Mouse (Mus musculus): ENCODE results near the gene Stk25. TPM values are rescaled to one million over a fixed set of nuclear protein-coding genes. Genes with fewer than 3 reads are reported as not detected.
A peak's percentile ranks its signal among the peaks of the same experiment; 100 is the strongest.

Gene Stk25
- polyA plus RNA-seq, 1 experiment from 2014 or later = 310 TPM

GRCm38 (mm10) chr1:93689901-93690496 is 31.5 kb upstream of the Stk25 start:
- H3K27me3 ChIP-seq = no peaks in the 10 kb centered on the region
- no peak overlapping the region for H3K4me3 ChIP-seq
- no peak overlapping the region for H3K27ac ChIP-seq (replicated peaks)
- WGBS = 81% methylated on average over 7 of the region's 7 CpGs
- H3K36me3 ChIP-seq = peaks cover 17% of the 10 kb centered on the region
- no peaks in the 10 kb centered on the region for H3K9me3 ChIP-seq
- H3K4me1 ChIP-seq (replicated peaks) = peaks cover 20% of the 10 kb centered on the region
- no peak overlapping the region for H3K4me2 ChIP-seq
- no peak for ATAC-seq (ENCODE audit: low read depth)
- H3K9ac ChIP-seq = no peak overlapping the region

DNA sequence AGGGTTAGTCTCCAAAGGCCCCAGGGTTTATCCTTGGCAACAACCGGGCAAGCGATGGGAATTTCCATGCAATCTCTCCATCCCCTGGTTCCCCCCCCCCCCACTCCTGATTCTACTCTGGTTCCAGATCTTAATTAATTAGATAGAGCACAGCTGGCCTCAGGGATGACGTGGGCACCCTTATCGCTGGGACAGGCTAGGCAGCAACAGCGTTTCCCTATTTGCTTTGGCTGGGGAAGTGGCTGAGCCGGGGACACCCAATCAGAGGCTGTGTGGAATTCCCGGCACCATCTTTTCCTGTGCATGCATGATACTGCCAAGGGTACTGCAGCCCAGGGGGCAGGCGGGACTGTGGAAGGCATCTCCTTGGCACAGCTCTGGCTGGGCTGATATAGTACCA is 29.7 kb upstream of the Stk25 start:
- Histone ChIP-seq H3K4me2 (no peak overlapping the region), H3K27ac (replicated peaks) (no peak overlapping the region)
- no peak for ATAC-seq (ENCODE audit: low read depth)

GRCm38 (mm10) chr1:93686961-93687320 is 28.5 kb upstream of the Stk25 start:
- Histone ChIP-seq H3K4me2 (peak overlapping the region; percentile 69), H3K27ac (replicated peaks) (peak overlapping the region; percentile 75), H3K4me3 (peak overlapping the region; percentile 63), H3K36me3 (peaks cover 8% of the 10 kb centered on the region), H3K9ac (peak overlapping the region; percentile 74), H3K4me1 (replicated peaks) (peaks cover 20% of the 10 kb centered on the region), H3K27me3 (peaks cover 15% of the 10 kb centered on the region), H3K9me3 (no peaks in the 10 kb centered on the region)
- no peak for ATAC-seq (ENCODE audit: low read depth)
- 15% methylated on average over 3 of the region's 3 CpGs for WGBS

More for the DNA sequence above, 29.7 kb upstream of the Stk25 start:
- H3K27me3 ChIP-seq = peaks cover 15% of the 10 kb centered on the region
- WGBS = 61% methylated on average over 8 of the region's 8 CpGs
- peaks cover 20% of the 10 kb centered on the region for H3K4me1 ChIP-seq (replicated peaks)
- peaks cover 13% of the 10 kb centered on the region for H3K36me3 ChIP-seq
- H3K9me3 ChIP-seq = no peaks in the 10 kb centered on the region
- no peak overlapping the region for H3K9ac ChIP-seq
- no peak overlapping the region for H3K4me3 ChIP-seq

DNA sequence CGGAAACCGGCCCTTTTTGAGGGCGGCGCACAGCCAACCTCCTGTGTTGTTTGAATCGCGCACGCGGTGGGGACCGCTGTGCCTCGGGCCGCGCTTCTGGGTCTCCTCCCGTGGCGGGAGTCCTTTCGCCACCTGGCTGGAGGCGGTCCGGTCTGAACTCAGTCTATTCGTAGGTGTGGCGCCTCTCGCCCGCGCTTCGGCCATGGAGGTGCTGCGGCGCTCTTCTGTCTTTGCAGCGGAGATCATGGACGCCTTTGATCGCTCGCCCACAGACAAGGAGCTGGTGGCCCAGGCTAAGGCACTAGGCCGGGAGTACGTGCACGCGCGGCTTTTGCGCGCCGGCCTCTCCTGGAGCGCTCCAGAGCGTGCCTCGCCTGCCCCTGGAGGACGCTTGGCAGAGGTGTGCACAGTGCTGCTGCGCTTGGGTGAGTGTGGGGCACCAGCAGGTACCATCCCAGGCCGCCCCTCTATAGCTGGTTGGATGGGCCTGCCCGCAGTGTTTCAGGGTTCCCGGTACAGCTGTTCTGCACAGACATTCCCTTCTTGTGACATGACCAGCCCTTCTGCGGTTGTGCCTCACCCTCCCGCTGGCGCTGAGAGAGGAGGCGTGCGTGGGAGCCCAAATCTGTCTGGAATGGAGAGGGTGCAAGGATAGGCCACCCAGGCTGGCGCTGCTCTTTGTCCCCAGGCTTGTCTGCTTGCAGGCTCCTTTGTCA is 27.9 kb upstream of the Stk25 start:
- H3K4me2 ChIP-seq = peak overlapping the region; percentile 69
- peaks cover 8% of the 10 kb centered on the region for H3K36me3 ChIP-seq
- H3K27ac ChIP-seq (replicated peaks) = peak overlapping the region; percentile 75
- no peaks in the 10 kb centered on the region for H3K9me3 ChIP-seq
- peak overlapping the region; percentile 63 for H3K4me3 ChIP-seq
- ATAC-seq (ENCODE audit: low read depth) = peak; percentile 90
- peaks cover 20% of the 10 kb centered on the region for H3K4me1 ChIP-seq (replicated peaks)
- peaks cover 15% of the 10 kb centered on the region for H3K27me3 ChIP-seq
- H3K9ac ChIP-seq = peak overlapping the region; percentile 74
- under 1% methylated on average over 51 of the region's 51 CpGs for WGBS

DNA sequence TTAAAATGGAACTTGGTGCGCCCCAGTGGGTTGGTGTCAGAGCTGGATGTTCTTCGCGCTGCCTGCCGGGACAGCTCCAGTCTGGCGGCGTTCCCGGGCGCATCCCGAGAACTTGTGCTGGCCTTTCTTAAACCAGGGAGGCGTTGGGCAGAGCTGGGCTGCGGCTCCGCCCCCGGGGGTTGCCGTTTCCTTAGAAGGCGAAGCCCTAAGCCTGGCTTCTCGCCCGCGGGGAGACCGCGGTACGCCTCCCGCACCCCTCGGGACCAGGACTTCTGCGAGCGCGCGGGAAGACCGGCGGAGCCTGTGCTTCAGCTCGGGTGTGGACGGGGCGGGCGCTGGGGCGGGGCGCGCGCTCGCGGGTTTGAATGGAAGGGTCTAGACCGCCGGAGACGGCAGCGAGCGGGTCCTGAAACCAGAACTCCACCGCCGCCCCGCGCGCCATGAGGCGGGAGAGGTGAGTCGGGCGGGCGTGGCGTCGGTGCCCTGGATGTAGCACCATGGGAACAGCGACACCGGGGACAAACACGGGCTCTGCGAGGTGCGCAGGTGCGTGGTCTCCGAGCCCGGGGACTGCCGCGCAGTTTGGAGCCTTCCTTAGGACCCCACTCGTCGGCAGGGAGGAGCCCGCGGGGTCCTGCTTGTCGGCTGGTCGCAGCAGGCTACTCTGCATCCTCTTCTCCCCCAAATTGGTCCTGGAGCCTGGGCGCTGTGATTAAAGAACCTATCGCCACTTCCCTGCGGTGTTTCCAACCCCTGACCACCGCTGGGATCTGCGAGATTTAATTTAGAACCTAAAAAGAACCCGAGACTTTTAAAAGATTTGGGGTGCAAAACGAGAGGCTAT is 27.2 kb upstream of the Stk25 start, which contains the start of gene Bok:
Gene Bok (plus strand): TSS at position 260 of the 844 bp plus-strand sequence.
- Histone ChIP-seq H3K36me3 (peaks cover 8% of the 10 kb centered on the region), H3K9ac (peak within 1 kb of the TSS; percentile 74), H3K27me3 (peaks cover 15% of the 10 kb centered on the region), H3K27ac (replicated peaks) (peak within 1 kb of the TSS; percentile 75), H3K9me3 (no peaks in the 10 kb centered on the region), H3K4me3 (peak within 1 kb of the TSS; percentile 63), H3K4me2 (peak within 1 kb of the TSS; percentile 69), H3K4me1 (replicated peaks) (peaks cover 20% of the 10 kb centered on the region)
- under 1% methylated on average over 78 of the region's 78 CpGs for WGBS
- ATAC-seq (ENCODE audit: low read depth) = peak; percentile 52

GRCm38 (mm10) chr1:93679889-93680568 is 21.6 kb upstream of the Stk25 start:
- H3K4me3 ChIP-seq = no peak overlapping the region
- ATAC-seq (ENCODE audit: low read depth) = no peak
- no peak overlapping the region for H3K9ac ChIP-seq
- H3K4me2 ChIP-seq = no peak overlapping the region
- no peak overlapping the region for H3K27ac ChIP-seq (replicated peaks)
- H3K4me1 ChIP-seq (replicated peaks) = no peaks in the 10 kb centered on the region
- peaks cover 15% of the 10 kb centered on the region for H3K27me3 ChIP-seq
- WGBS = 71% methylated on average over 7 of the region's 7 CpGs
- H3K9me3 ChIP-seq = no peaks in the 10 kb centered on the region
- no peaks in the 10 kb centered on the region for H3K36me3 ChIP-seq

- Histone ChIP-seq H3K36me3 (no peaks in the 10 kb centered on the region), H3K4me2 (no peak overlapping the region), H3K9ac (no peak overlapping the region), H3K9me3 (no peaks in the 10 kb centered on the region), H3K4me1 (replicated peaks) (no peaks in the 10 kb centered on the region), H3K27ac (replicated peaks) (no peak overlapping the region), H3K27me3 (no peaks in the 10 kb centered on the region), H3K4me3 (no peak overlapping the region)
- no peak for ATAC-seq (ENCODE audit: low read depth)
- WGBS = 70% methylated on average over 2 of the region's 2 CpGs
These were observed 19.9 kb upstream of the Stk25 start for GRCm38 (mm10) chr1:93678386-93678785.

DNA sequence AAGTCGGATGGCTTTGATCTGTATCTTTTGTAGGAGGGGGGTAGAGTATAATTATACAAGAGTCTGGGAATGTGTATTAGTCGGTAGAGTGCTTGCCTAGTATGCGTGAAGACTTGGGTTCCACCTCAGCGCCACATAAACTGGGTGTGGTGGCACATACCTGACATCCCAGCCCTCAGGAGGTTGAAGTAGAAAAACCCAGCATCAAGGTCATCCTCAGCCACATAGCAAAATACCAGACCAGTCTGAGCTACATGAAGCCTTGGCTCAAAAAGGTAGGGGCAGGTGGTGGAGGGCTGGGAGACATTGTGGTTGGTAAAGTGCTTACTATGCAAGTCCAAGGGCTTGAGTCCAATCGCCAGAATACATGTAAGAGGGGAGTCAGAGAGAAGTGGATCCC is 14.2 kb upstream of the Stk25 start:
- no peak overlapping the region for H3K9ac ChIP-seq
- no peak overlapping the region for H3K4me2 ChIP-seq
- ATAC-seq (ENCODE audit: low read depth) = no peak
- H3K4me1 ChIP-seq (replicated peaks) = peaks cover 12% of the 10 kb centered on the region
- no peak overlapping the region for H3K4me3 ChIP-seq
- no peak overlapping the region for H3K27ac ChIP-seq (replicated peaks)
- no peaks in the 10 kb centered on the region for H3K9me3 ChIP-seq
- 93% methylated on average over 5 of the region's 5 CpGs for WGBS
- no peaks in the 10 kb centered on the region for H3K27me3 ChIP-seq
- no peaks in the 10 kb centered on the region for H3K36me3 ChIP-seq

GRCm38 (mm10) chr1:93669941-93670340 is 11.5 kb upstream of the Stk25 start:
- Histone ChIP-seq H3K9me3 (no peaks in the 10 kb centered on the region), H3K27me3 (no peaks in the 10 kb centered on the region), H3K4me1 (replicated peaks) (peaks cover 12% of the 10 kb centered on the region), H3K9ac (no peak overlapping the region), H3K4me2 (no peak overlapping the region), H3K36me3 (no peaks in the 10 kb centered on the region), H3K4me3 (no peak overlapping the region), H3K27ac (replicated peaks) (no peak overlapping the region)
- no peak for ATAC-seq (ENCODE audit: low read depth)

DNA sequence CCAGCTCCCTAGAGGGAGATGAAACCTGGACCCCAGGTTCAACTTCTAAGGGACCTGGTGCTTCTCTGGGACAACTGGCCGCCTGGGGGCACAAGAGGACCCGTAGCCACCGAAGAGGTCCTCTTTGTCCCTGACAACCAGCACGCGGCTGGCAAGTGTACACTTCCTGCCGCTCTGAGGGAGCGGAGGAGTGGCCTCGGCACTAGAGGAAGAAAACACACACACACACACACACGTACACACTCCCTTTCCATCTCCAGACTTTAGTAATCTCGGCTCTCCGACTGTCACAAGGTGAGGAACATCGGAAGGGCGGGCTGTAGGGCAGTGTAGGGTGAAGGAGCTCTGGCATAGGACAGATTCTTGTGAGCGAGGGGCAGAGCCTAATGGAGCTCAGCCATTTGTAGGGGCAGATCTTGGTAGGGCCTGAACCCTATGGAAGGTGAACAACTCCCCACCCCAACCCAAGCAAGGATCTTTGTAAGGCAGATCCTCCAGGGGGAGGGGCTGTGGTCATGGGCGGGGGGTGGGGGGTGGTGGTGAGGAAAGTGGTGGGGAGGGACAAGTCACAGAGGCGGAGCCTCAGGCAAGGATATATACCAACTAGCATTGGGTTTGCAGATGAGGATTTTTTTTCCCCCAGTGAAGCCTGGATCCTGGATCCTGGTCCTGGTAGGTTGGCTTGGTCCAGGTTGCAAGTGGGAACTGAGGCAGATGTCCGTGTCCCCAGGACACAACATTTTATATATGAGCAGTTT is 10.5 kb upstream of the Stk25 start:
- Histone ChIP-seq H3K9ac (peak overlapping the region; percentile 69), H3K4me2 (peak overlapping the region; percentile 61), H3K4me3 (peak overlapping the region; percentile 40), H3K4me1 (replicated peaks) (peaks cover 12% of the 10 kb centered on the region), H3K9me3 (no peaks in the 10 kb centered on the region), H3K27ac (replicated peaks) (peak overlapping the region; percentile 71), H3K36me3 (no peaks in the 10 kb centered on the region), H3K27me3 (no peaks in the 10 kb centered on the region)
- 10% methylated on average over 17 of the region's 17 CpGs for WGBS
- peak; percentile 87 for ATAC-seq (ENCODE audit: low read depth)

DNA sequence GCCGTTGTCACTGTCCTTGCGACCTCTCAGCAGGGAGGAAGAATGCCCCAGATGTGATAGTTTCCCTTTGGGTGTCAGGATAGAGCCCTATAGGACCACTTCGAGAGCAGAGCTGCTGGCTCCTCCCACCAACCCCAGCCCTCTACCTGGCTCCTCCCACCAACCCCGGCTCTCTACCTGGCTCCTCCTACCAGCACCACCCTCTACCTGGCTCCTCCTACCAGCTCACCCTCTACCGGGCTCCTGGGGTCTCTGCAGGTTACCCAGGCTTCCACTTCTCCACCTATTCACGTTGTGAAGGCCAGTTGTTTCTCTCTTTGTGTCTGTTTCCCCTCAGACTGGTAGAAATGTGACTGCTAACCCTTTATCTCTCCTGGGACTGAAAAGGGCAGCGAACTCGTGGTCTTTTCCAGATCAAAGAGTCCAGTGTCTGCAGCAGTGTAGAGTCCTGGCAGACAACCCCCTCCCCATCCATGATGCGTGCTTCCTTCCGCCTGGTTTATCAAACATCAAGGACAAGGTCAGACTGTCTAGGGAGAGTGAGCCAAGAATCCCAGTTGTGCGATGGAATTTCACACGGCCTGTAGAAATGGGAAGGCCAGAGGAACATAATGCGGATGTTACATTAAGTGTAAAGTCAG is 9.4 kb upstream of the Stk25 start:
- H3K9ac ChIP-seq = no peak overlapping the region
- no peak; the same call in 1 of the 2 replicates for ATAC-seq (ENCODE audit: low read depth)
- H3K9me3 ChIP-seq = no peaks in the 10 kb centered on the region
- peaks cover 12% of the 10 kb centered on the region for H3K4me1 ChIP-seq (replicated peaks)
- H3K27me3 ChIP-seq = no peaks in the 10 kb centered on the region
- H3K4me2 ChIP-seq = no peak overlapping the region
- WGBS = 27% methylated on average over 13 of the region's 13 CpGs
- H3K36me3 ChIP-seq = no peaks in the 10 kb centered on the region
- H3K27ac ChIP-seq (replicated peaks) = 0 out of 2 replicates have a peak overlapping the region, but pooled peaks have one; percentile 13
- H3K4me3 ChIP-seq = no peak overlapping the region
